Mouse (Mus musculus) limb, embryonic 15.5 days (tissue): ENCODE results near the gene Olfm1. TPM values are rescaled to one million over a fixed set of nuclear protein-coding genes. Genes with fewer than 3 reads are reported as not detected.
A peak's percentile ranks its signal among the peaks of the same experiment; 100 is the strongest.

Experiments
- ATAC-seq: fragments of 200-750 bp; cut with Nextera tagmentation; 2 replicates; pipeline ENCODE4 v1.8.0; 2017; ENCODE audit warnings: low read depth, moderate TSS enrichment; ENCODE audit not compliant: insufficient number of reproducible peaks, low FRiP score, low TSS enrichment
- H3K27ac ChIP-seq: fragments of 300-500 bp; sonication (generic); 2 replicates; pipeline ENCODE4 v1.5.1; 2015; ENCODE audit warnings: moderate library complexity, mild to moderate bottlenecking, inconsistent platforms
- H3K27me3 ChIP-seq: fragments of 300-500 bp; sonication (generic); 2 replicates; pipeline ENCODE4 v1.6.1; 2015; ENCODE audit warnings: inconsistent platforms
- H3K36me3 ChIP-seq: fragments of 300-500 bp; sonication (generic); 2 replicates; pipeline ENCODE4 v1.6.1; 2015; ENCODE audit warnings: inconsistent platforms
- H3K4me1 ChIP-seq: fragments of 300-500 bp; sonication (generic); 2 replicates; pipeline ENCODE4 v1.6.1; 2015; ENCODE audit warnings: inconsistent platforms
- H3K4me2 ChIP-seq: fragments of 300-500 bp; sonication (generic); 2 replicates; pipeline ENCODE4 v1.6.1; 2015; ENCODE audit warnings: mild to moderate bottlenecking, inconsistent platforms
- H3K4me3 ChIP-seq: fragments of 300-500 bp; sonication (generic); 2 replicates; pipeline ENCODE4 v1.5.1; 2015; ENCODE audit warnings: mild to moderate bottlenecking, inconsistent platforms
- H3K9ac ChIP-seq: fragments of 300-500 bp; sonication (generic); 2 replicates; pipeline ENCODE4 v1.6.1; 2015; ENCODE audit warnings: inconsistent platforms
- H3K9me3 ChIP-seq: fragments of 300-500 bp; sonication (generic); 2 replicates; pipeline ENCODE4 v1.6.1; 2016; ENCODE audit warnings: inconsistent platforms
- WGBS: fragments of 180-500 bp; shearing (Covaris S2); methylation state at CpG from one replicate; pipeline ENCODE4 v1.1.7; 2015; 5-methylcytosine and 5-hydroxymethylcytosine counted together
- polyA plus RNA-seq: library from polyadenylated mRNA; unstranded; fragments of >200 nt; fragmentation: Nextera tagmentation; extraction: Ambion mirVana; gene quantifications from 2 replicates; pipeline ENCODE4 v1.2.1, GENCODE M21; 2015

The Olfm1 gene
- polyA plus RNA-seq, 1 experiment from 2014 or later = 21.2 TPM

DNA sequence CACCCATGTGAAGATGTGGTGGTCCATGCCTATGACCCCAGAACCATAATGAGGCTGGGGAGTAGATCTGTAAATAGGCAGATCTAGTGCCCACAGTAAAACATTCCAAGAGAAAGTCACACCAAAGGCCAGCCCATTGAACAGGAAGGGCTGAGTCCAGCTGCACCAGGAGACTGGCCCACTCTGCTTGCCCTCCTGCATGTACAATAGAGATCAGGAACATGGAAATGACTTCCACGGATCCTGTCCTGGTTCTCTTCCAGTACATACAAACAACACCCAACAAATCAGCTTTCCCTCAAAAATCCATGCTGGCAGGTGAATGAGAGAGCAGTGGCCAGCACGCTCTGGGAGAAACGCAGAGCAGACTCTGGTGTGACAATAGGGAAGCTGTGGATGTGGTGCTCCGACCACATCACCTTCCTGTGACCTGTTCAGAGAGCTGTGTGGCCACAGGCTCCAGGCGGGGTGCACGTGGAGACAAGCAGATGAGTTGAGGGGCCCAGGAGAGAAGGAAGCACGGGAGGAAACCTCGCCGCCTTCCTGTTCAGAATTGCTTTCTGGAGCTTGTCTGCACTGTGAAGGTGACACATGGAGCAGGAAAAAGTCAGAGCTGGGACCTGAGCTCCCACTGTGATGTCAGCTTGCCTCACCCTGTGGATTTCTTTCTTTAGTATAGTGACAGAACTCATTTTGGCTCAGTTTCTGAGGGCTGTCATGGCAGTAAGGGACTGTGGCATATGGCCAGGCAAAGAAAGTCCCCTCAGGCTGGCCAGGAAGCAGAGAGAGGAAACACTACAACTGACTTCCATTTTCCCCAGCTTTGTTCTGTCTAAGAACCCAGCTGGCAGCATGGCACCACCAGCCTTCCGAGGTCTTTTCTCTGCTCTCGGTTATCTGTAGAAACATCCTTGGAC, 19.3 kb upstream of the Olfm1 start:
- no peak overlapping the region for H3K4me2 ChIP-seq

DNA sequence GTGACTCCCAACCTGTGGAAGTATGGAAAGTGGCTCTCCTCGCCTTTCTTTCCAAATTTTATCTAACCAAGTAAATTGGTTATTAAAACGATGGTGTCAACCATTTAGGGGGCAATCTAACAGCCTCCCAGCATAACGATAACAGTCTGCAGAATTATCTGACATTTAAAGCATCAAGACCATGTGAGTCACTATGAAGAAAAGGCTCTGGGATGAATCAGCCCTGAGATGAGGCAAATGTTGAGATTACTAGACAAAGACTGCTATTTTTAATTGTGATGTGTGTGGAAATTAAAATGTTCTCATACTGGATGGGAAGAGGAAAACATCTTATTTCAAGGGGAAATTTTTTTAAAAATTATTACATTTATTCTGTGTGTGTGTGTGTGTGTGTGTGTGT, 18.4 kb upstream of the Olfm1 start:
- WGBS = 73% methylated on average over 3 of the region's 3 CpGs
- Histone ChIP-seq H3K4me1 (no peaks in the 10 kb centered on the region), H3K4me2 (no peak overlapping the region), H3K4me3 (no peak overlapping the region), H3K9me3 (no peaks in the 10 kb centered on the region), H3K27me3 (no peaks in the 10 kb centered on the region), H3K27ac (no peak overlapping the region), H3K36me3 (no peaks in the 10 kb centered on the region), H3K9ac (no peak overlapping the region)
- no peak for ATAC-seq

More for the DNA sequence above, 19.3 kb upstream of the Olfm1 start:
- no peak overlapping the region for H3K9ac ChIP-seq
- H3K4me1 ChIP-seq = no peaks in the 10 kb centered on the region
- H3K36me3 ChIP-seq = no peaks in the 10 kb centered on the region
- H3K4me3 ChIP-seq = no peak overlapping the region
- no peaks in the 10 kb centered on the region for H3K9me3 ChIP-seq
- H3K27me3 ChIP-seq = no peaks in the 10 kb centered on the region
- no peak overlapping the region for H3K27ac ChIP-seq
- 74% methylated on average over 11 of the region's 11 CpGs for WGBS
- no peak for ATAC-seq

DNA sequence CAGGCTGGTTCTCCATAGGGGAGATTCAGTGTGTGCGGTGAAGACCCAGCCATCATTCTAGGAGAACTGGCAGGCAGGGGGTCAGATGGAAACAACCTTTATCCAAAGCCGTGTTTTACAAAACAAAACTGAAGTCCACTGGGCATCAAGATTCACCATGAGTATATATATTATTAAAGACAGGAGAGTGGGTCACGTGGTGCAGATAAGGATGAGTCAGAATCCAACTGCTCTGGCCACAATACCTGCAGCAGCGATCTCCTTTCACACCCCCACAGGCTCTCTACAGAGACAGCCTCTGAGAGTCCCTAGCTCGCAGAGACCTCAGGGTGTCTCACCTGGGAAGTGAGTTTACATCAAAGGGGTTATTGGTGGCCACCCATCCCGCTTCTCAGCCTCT, 14.2 kb upstream of the Olfm1 start:
- no peak overlapping the region for H3K4me3 ChIP-seq
- WGBS = 76% methylated on average over 6 of the region's 6 CpGs
- H3K4me2 ChIP-seq = no peak overlapping the region
- no peaks in the 10 kb centered on the region for H3K27me3 ChIP-seq
- ATAC-seq = no peak
- H3K27ac ChIP-seq = no peak overlapping the region
- H3K4me1 ChIP-seq = no peaks in the 10 kb centered on the region
- no peak overlapping the region for H3K9ac ChIP-seq
- no peaks in the 10 kb centered on the region for H3K9me3 ChIP-seq
- no peaks in the 10 kb centered on the region for H3K36me3 ChIP-seq

DNA sequence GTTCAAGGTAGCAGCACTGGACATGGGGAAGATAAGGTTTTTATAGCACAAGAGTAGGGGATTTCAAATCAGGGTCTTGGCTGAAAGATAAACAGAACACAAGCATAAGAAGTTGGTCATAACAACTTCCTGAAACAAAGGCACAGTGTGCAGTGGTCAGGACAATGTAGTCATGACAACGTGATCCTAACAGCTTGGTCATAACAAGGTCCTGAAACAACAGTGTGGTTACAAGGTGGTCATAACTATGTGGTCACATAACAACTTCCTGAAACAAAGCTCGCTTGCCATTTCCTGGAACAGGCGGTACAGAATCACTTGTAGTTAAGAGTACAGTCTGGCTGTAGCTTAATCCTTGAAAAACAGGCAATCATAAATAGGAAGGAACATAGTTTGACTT, 12.7 kb upstream of the Olfm1 start:
- Histone ChIP-seq H3K4me3 (no peak overlapping the region), H3K27me3 (no peaks in the 10 kb centered on the region), H3K36me3 (no peaks in the 10 kb centered on the region), H3K4me2 (no peak overlapping the region), H3K4me1 (no peaks in the 10 kb centered on the region), H3K9ac (no peak overlapping the region), H3K27ac (no peak overlapping the region), H3K9me3 (no peaks in the 10 kb centered on the region)
- no peak for ATAC-seq
- 53% methylated on average over 3 of the region's 3 CpGs for WGBS

DNA sequence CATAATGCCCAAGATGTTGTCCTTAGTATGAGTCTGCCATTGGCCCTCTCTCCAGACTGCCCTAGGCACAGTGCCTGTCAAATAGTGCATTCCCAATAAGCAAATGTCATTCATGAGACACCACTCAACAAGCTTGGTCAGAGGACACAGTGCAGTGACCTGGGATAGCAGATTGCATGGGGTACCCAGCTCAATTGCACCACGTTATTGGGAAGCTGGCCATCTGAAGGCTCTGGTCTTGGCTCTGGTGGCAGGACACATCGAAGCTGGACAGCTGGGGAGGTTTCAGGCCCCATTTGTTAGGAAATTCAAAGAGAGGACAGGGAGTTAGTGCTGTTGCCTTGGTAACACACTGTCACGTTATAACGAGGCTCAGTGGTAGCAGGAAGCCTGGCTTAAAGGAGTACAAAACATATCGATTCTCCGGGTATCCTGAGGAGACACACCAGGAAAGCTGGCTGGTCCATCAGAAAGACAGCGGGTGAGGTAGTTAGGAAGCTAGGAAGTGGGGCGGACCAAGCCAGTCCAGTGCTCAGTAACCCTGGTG, 4.3 kb upstream of the Olfm1 start:
- no peaks in the 10 kb centered on the region for H3K36me3 ChIP-seq
- H3K9ac ChIP-seq = no peak overlapping the region
- no peak overlapping the region for H3K4me2 ChIP-seq
- H3K4me3 ChIP-seq = no peak overlapping the region
- H3K27ac ChIP-seq = no peak overlapping the region
- ATAC-seq = no peak
- H3K27me3 ChIP-seq = peaks cover 14% of the 10 kb centered on the region
- H3K4me1 ChIP-seq = peaks cover 11% of the 10 kb centered on the region
- WGBS = 42% methylated on average over 8 of the region's 8 CpGs
- H3K9me3 ChIP-seq = no peaks in the 10 kb centered on the region

DNA sequence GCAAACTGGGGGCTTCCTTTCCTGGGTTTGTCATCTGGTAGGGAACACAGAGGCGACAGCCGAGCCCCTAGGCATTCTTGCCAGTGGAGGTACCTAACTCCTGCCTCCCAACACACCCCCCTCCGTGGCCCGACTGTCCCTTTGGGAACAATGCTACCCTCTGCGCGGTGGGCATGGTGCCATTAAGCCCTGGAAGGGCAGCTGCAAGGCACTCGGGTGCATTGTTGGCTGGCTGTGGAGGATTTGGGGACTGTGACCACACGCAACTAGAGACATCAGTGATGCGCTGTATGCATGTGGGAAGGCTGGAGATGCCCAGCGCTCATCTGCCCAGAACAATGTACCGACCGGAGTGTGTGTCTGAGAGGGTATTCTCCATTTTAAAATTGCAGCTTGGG, 897 bp downstream of the Olfm1 start:
- no peak for ATAC-seq
- Histone ChIP-seq H3K4me3 (peak overlapping the region; percentile 57), H3K9ac (no peak overlapping the region), H3K36me3 (no peaks in the 10 kb centered on the region), H3K4me1 (peaks cover 17% of the 10 kb centered on the region), H3K27me3 (peaks cover 26% of the 10 kb centered on the region), H3K27ac (no peak overlapping the region), H3K9me3 (no peaks in the 10 kb centered on the region), H3K4me2 (peak overlapping the region; percentile 89)
- 31% methylated on average over 12 of the region's 12 CpGs for WGBS

DNA sequence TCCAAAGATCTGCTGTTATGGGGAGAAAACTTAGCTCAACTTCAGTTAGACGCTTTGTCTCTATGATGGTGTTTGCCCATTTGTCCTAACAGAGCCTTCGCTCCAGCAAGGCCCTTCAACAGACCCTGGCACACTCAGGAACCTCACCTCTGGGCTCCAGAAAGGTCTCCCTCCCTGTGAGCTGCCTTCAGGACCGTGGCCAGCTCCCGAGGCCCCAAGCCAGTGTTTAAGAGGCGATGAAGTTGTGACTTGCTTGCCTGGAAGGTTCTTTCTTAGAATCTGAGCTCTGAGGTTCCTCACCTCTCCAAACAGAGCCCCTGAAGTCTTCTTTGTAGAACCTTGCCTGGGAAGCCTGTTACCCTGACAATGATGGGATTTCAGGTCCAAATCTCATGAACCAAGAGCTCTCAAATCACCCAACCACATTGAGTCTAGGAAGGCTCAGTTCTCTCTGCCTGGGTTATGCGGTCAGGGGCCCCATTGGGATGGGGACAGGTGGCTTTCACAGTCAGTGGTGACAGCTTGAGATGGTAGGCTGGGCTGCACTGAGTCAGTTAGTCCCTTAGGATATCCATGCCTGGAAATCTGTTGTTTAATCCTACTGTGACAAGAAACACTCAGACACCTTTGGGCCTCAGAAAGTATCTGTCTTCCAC, 2.3 kb downstream of the Olfm1 start:
- 33% methylated on average over 6 of the region's 6 CpGs for WGBS
- Histone ChIP-seq H3K36me3 (no peaks in the 10 kb centered on the region), H3K27me3 (peaks cover 26% of the 10 kb centered on the region), H3K9me3 (no peaks in the 10 kb centered on the region), H3K27ac (no peak overlapping the region), H3K4me2 (no peak overlapping the region), H3K4me3 (no peak overlapping the region), H3K9ac (no peak overlapping the region), H3K4me1 (peaks cover 17% of the 10 kb centered on the region)
- ATAC-seq = no peak

DNA sequence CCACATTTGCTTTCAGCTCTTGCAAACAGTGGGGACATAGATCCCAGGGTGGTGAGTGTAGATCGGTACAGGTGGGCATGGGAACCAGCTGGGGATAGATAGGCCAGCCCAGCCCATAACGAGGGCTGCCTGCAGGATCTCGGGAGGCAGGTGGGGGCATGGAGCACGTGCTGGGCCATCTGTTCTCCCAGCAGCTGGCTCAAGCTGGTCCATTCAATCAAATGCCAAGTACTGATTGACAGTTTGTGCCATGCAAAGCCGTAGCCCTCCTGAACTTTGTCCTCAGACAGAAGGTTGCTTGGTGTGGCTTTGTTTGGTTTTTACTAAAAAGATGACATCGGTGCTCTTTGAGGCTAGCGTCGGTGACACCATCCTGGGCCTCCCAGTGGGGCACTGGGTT, 2.9 kb downstream of the Olfm1 start:
- no peaks in the 10 kb centered on the region for H3K9me3 ChIP-seq
- H3K27me3 ChIP-seq = peaks cover 26% of the 10 kb centered on the region
- no peak for ATAC-seq
- 75% methylated on average over 8 of the region's 8 CpGs for WGBS
- H3K4me1 ChIP-seq = peaks cover 17% of the 10 kb centered on the region
- H3K9ac ChIP-seq = no peak overlapping the region
- H3K4me2 ChIP-seq = no peak overlapping the region
- H3K4me3 ChIP-seq = no peak overlapping the region
- H3K36me3 ChIP-seq = no peaks in the 10 kb centered on the region
- H3K27ac ChIP-seq = no peak overlapping the region

DNA sequence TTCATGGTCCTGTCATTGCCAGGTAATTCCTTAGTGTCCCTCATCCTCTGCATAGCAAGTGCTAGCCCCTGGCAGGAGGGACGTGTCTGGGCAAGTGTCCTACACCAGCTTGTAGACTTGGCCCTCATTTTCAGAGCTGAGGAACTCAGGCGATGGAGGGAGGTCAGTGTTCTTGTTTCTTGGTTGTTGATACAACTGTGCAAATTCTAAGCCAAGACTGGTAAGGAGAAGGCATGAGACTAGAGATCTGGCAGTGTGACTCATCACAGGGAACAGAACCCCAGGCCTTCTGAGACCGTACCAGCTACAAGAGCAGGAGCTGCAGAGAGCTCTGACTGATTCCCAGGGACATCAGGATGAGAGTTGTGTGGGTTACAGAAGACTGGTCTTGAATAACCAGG, 8.6 kb downstream of the Olfm1 start:
- 63% methylated on average over 3 of the region's 3 CpGs for WGBS
- no peak for ATAC-seq

DNA sequence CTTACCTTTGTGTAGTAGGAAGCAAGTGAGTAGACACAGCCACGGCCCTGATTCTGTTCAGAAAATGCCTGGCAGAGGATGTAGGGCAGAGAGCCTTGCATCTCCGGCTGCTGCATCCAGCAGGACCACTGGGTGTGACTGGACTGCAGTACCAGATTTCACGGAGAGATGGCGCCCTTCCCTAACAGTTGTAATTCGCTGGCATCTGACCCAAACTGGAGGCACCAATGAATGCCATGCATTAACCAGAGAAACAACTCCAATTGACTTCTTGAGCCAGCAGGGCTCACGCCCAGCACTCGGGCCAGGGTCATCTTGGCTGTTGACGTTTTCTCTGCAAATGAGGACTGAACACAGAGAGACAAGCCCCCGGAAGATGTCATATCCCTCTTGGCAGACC, 11.4 kb downstream of the Olfm1 start:
- Histone ChIP-seq H3K4me1 (peaks cover 22% of the 10 kb centered on the region), H3K4me2 (peak overlapping the region; percentile 97; the same call in 1 of the 2 replicates), H3K36me3 (peaks cover 2% of the 10 kb centered on the region; the same call in 1 of the 2 replicates), H3K9me3 (no peaks in the 10 kb centered on the region), H3K27ac (peak overlapping the region; percentile 39; the same call in 1 of the 2 replicates), H3K4me3 (no peak overlapping the region), H3K9ac (no peak overlapping the region), H3K27me3 (peaks cover 6% of the 10 kb centered on the region; the same call in 1 of the 2 replicates)
- WGBS = 4% methylated on average over 9 of the region's 9 CpGs
- no peak; the same call in 1 of the 2 replicates for ATAC-seq

More for the DNA sequence above, 8.6 kb downstream of the Olfm1 start:
- H3K27ac ChIP-seq = no peak overlapping the region
- H3K4me3 ChIP-seq = no peak overlapping the region
- no peak overlapping the region for H3K4me2 ChIP-seq
- peaks cover 1% of the 10 kb centered on the region; the same call in 1 of the 2 replicates for H3K27me3 ChIP-seq
- no peaks in the 10 kb centered on the region for H3K9me3 ChIP-seq
- H3K9ac ChIP-seq = no peak overlapping the region
- H3K36me3 ChIP-seq = no peaks in the 10 kb centered on the region
- peaks cover 18% of the 10 kb centered on the region for H3K4me1 ChIP-seq

DNA sequence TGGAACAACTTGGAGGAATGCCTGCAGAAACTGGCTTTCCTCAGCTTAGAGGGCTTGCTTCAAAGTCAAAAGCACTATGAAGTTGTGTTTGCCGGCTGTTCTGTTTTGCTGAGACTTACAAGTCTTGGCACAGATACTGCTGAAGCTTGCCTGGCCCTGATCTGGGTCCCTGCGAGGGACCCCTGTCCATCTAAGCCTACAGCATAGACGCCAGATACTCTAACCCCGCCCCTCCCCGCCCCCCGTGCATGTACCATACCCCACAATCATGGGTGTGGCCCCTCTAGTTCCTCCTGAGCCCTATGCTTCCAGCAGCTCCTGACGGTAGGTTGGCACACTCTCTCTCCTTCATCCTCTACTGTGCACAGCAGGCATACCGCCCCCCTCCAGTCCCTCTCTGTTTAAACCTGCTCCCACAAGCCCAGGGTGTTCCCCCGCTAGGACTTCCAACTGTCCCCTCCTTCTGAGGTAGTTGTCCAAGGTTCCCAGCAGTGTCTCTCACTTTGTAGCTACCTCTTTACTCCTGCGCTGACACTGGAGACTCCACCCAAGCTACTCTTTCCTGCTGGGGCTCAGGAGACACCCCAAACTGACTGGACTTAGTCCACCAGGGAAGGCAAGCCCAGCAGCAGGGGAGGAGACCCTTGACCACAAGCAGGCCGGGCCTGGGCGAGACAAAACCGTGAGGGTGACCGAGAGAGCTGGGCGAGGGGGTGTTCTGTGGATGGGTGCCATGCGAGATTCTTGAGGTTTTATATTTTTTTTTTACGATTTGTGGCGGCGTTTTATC, 12.1 kb downstream of the Olfm1 start:
- Histone ChIP-seq H3K4me3 (peak overlapping the region; percentile 57), H3K27ac (peak overlapping the region; percentile 39; the same call in 1 of the 2 replicates), H3K9me3 (no peaks in the 10 kb centered on the region), H3K9ac (no peak overlapping the region), H3K4me2 (peak overlapping the region; percentile 97), H3K27me3 (peaks cover 6% of the 10 kb centered on the region; the same call in 1 of the 2 replicates), H3K36me3 (peaks cover 3% of the 10 kb centered on the region; the same call in 1 of the 2 replicates), H3K4me1 (peaks cover 24% of the 10 kb centered on the region)
- WGBS = 13% methylated on average over 19 of the region's 19 CpGs
- ATAC-seq = peak; percentile 54
